Mouse (Mus musculus) midbrain, embryonic 14.5 days (tissue): ENCODE measurements around the gene Fam205a1. TPM values are rescaled to one million over a fixed set of nuclear protein-coding genes. Genes with fewer than 3 reads are reported as not detected.

Experiments
- ATAC-seq: fragments of 200-750 bp; cut with Nextera tagmentation; 2 replicates; pipeline ENCODE4 v1.8.0; 2017; ENCODE audit warnings: moderate number of reproducible peaks, moderate library complexity; ENCODE audit not compliant: low FRiP score, low TSS enrichment
- DNase-seq: peaks from one replicate; pipeline ENCODE4 v3.0.0-alpha.2; 2015
- H3K27ac ChIP-seq: fragments of 300-500 bp; sonication (generic); replicated peaks from 2 replicates; pipeline ENCODE4 v1.5.1; 2014; ENCODE audit warnings: mild to moderate bottlenecking, low read depth, low read length, moderate library complexity
- H3K27me3 ChIP-seq: fragments of 300-500 bp; sonication (generic); 2 replicates; pipeline ENCODE4 v1.6.1; 2014; ENCODE audit warnings: low read length, control low read depth, mixed read lengths; ENCODE audit not compliant: control insufficient read depth, insufficient read depth
- H3K36me3 ChIP-seq: fragments of 300-500 bp; sonication (generic); 2 replicates; pipeline ENCODE4 v1.6.1; 2014; ENCODE audit warnings: low read length, control low read depth; ENCODE audit not compliant: control insufficient read depth, insufficient read depth
- H3K4me1 ChIP-seq: fragments of 300-500 bp; sonication (generic); 2 replicates; pipeline ENCODE4 v1.6.1; 2014; ENCODE audit warnings: mild to moderate bottlenecking, antibody characterized with exemption, low read length, control low read depth; ENCODE audit not compliant: control insufficient read depth, insufficient read depth
- H3K4me2 ChIP-seq: fragments of 300-500 bp; sonication (generic); 2 replicates; pipeline ENCODE4 v1.6.1; 2014; ENCODE audit warnings: mild to moderate bottlenecking, low read length, moderate library complexity
- H3K4me3 ChIP-seq: fragments of 300-500 bp; sonication (generic); replicated peaks from 2 replicates; pipeline ENCODE4 v1.5.1; 2014; ENCODE audit warnings: low read depth, low read length
- H3K9ac ChIP-seq: fragments of 300-500 bp; sonication (generic); replicated peaks from 2 replicates; pipeline ENCODE4 v1.6.1; 2014; ENCODE audit warnings: mild to moderate bottlenecking, low read length, moderate library complexity
- H3K9me3 ChIP-seq: fragments of 300-500 bp; sonication (generic); 2 replicates; pipeline ENCODE4 v1.6.1; 2016; ENCODE audit warnings: low read length, control low read depth, mixed read lengths; ENCODE audit not compliant: control insufficient read depth
- WGBS: fragments of 180-500 bp; shearing (Covaris S2); extraction: QIAGEN DNeasy Blood & Tissue Kit; methylation state at CpG from one replicate; pipeline ENCODE4 v1.1.7; 2014; 5-methylcytosine and 5-hydroxymethylcytosine counted together
- polyA plus RNA-seq: library from polyadenylated mRNA; unstranded; fragments of >200 nt; fragmentation: Nextera tagmentation; extraction: Ambion mirVana; gene quantifications from 2 replicates; pipeline ENCODE4 v1.2.1, GENCODE M21; 2014

The Fam205a1 gene
- polyA plus RNA-seq, 1 experiment from 2014 or later = not detected

- ATAC-seq (no peak), DNase-seq (no peak)
- Histone ChIP-seq H3K9me3 (no peaks in the 10 kb centered on the region), H3K36me3 (no peaks in the 10 kb centered on the region), H3K4me1 (no peaks in the 10 kb centered on the region), H3K27me3 (no peaks in the 10 kb centered on the region), H3K27ac (no peak overlapping the region), H3K4me3 (no peak overlapping the region), H3K9ac (no peak overlapping the region), H3K4me2 (no peak overlapping the region)
- 63% methylated on average over 1 of the region's 1 CpGs for WGBS
Observed at GRCm38 (mm10) chr4:42880677-42880948, 26.9 kb upstream of the Fam205a1 start.

GRCm38 (mm10) chr4:42879829-42880676 is 26.4 kb upstream of the Fam205a1 start:
- no peak overlapping the region for H3K9ac ChIP-seq
- DNase-seq (peak; percentile 37), ATAC-seq (no peak)
- no peak overlapping the region for H3K27ac ChIP-seq
- H3K27me3 ChIP-seq = no peaks in the 10 kb centered on the region
- no peak overlapping the region for H3K4me3 ChIP-seq
- no peaks in the 10 kb centered on the region for H3K36me3 ChIP-seq
- WGBS = 80% methylated on average over 16 of the region's 16 CpGs
- H3K9me3 ChIP-seq = no peaks in the 10 kb centered on the region
- no peak overlapping the region for H3K4me2 ChIP-seq
- no peaks in the 10 kb centered on the region for H3K4me1 ChIP-seq

GRCm38 (mm10) chr4:42877657-42878056 is 24.0 kb upstream of the Fam205a1 start:
- no peak overlapping the region for H3K4me3 ChIP-seq
- H3K9ac ChIP-seq = no peak overlapping the region
- H3K27ac ChIP-seq = no peak overlapping the region
- no peaks in the 10 kb centered on the region for H3K4me1 ChIP-seq
- no peaks in the 10 kb centered on the region for H3K27me3 ChIP-seq
- H3K36me3 ChIP-seq = no peaks in the 10 kb centered on the region
- no peak overlapping the region for H3K4me2 ChIP-seq
- DNase-seq (no peak), ATAC-seq (no peak)
- H3K9me3 ChIP-seq = no peaks in the 10 kb centered on the region
- WGBS = 88% methylated on average over 2 of the region's 2 CpGs

- 36% methylated on average over 5 of the region's 5 CpGs for WGBS
- peak; percentile 90 for DNase-seq
- H3K4me3 ChIP-seq = no peak overlapping the region
- H3K9ac ChIP-seq = no peak overlapping the region
- no peaks in the 10 kb centered on the region for H3K4me1 ChIP-seq
- no peaks in the 10 kb centered on the region for H3K27me3 ChIP-seq
- H3K4me2 ChIP-seq = no peak overlapping the region
- H3K36me3 ChIP-seq = no peaks in the 10 kb centered on the region
- no peaks in the 10 kb centered on the region for H3K9me3 ChIP-seq
- no peak overlapping the region for H3K27ac ChIP-seq
- ATAC-seq = peak; percentile 79
Observed at GRCm38 (mm10) chr4:42876586-42877291, 23.1 kb upstream of the Fam205a1 start.

GRCm38 (mm10) chr4:42874134-42874533 is 20.4 kb upstream of the Fam205a1 start, which contains the start of gene Fam205c:
Gene Fam205c, minus strand, starts transcription at chr4:42874234.
- no peak within 1 kb of the TSS for H3K4me2 ChIP-seq
- WGBS = 86% methylated on average over 7 of the region's 7 CpGs
- H3K4me1 ChIP-seq = no peaks in the 10 kb centered on the region
- ATAC-seq (no peak), DNase-seq (no peak)
- H3K9ac ChIP-seq = no peak within 1 kb of the TSS
- H3K36me3 ChIP-seq = no peaks in the 10 kb centered on the region
- no peaks in the 10 kb centered on the region for H3K27me3 ChIP-seq
- H3K4me3 ChIP-seq = no peak within 1 kb of the TSS
- no peak within 1 kb of the TSS for H3K27ac ChIP-seq
- H3K9me3 ChIP-seq = no peaks in the 10 kb centered on the region

- no peaks in the 10 kb centered on the region for H3K27me3 ChIP-seq
- no peak overlapping the region for H3K4me2 ChIP-seq
- H3K4me1 ChIP-seq = no peaks in the 10 kb centered on the region
- no peak for ATAC-seq
- WGBS = 87% methylated on average over 16 of the region's 16 CpGs
- DNase-seq = no peak
- H3K9me3 ChIP-seq = no peaks in the 10 kb centered on the region
- no peak overlapping the region for H3K9ac ChIP-seq
- H3K27ac ChIP-seq = no peak overlapping the region
- H3K36me3 ChIP-seq = no peaks in the 10 kb centered on the region
- H3K4me3 ChIP-seq = no peak overlapping the region
Observed at GRCm38 (mm10) chr4:42872746-42873435, 19.2 kb upstream of the Fam205a1 start.

- Histone ChIP-seq H3K27me3 (no peaks in the 10 kb centered on the region), H3K4me2 (no peak overlapping the region), H3K36me3 (no peaks in the 10 kb centered on the region), H3K9me3 (no peaks in the 10 kb centered on the region), H3K4me3 (no peak overlapping the region), H3K4me1 (no peaks in the 10 kb centered on the region), H3K27ac (no peak overlapping the region), H3K9ac (no peak overlapping the region)
- DNase-seq = no peak
- ATAC-seq = no peak
- 98% methylated on average over 7 of the region's 7 CpGs for WGBS
Observed at GRCm38 (mm10) chr4:42872151-42872550, 18.5 kb upstream of the Fam205a1 start.

- 87% methylated on average over 5 of the region's 5 CpGs for WGBS
- no peaks in the 10 kb centered on the region for H3K9me3 ChIP-seq
Observed at GRCm38 (mm10) chr4:42870748-42871147, 17.1 kb upstream of the Fam205a1 start.

More at GRCm38 (mm10) chr4:42870748-42871147, 17.1 kb upstream of the Fam205a1 start:
- DNase-seq = no peak
- no peak for ATAC-seq
- Histone ChIP-seq H3K9ac (no peak overlapping the region), H3K27ac (no peak overlapping the region), H3K4me3 (no peak overlapping the region), H3K27me3 (no peaks in the 10 kb centered on the region), H3K4me1 (no peaks in the 10 kb centered on the region), H3K36me3 (no peaks in the 10 kb centered on the region), H3K4me2 (no peak overlapping the region)
